Mouse (Mus musculus) MEL (cell line): Measurements from ENCODE around the gene Cyb5r1. TPM values are rescaled to one million over a fixed set of nuclear protein-coding genes. Genes with fewer than 3 reads are reported as not detected.

Experiments used
- CHD1 ChIP-seq: IDR thresholded peaks from 2 replicates; pipeline ENCODE4 v1.6.1; 2012; ENCODE audit warnings: low read depth, mild to moderate bottlenecking, inconsistent platforms, low read length, improper control_type of control experiment
- E2F4 ChIP-seq: IDR thresholded peaks from 2 replicates; pipeline ENCODE4 v1.6.1; 2011; ENCODE audit warnings: low read depth, low read length, improper control_type of control experiment, borderline replicate concordance
- MAX ChIP-seq: IDR thresholded peaks from 2 replicates; pipeline ENCODE4 v1.6.1; 2011; ENCODE audit warnings: low read length, improper control_type of control experiment
- UBTF ChIP-seq: IDR thresholded peaks from 2 replicates; pipeline ENCODE4 v1.6.1; 2012; ENCODE audit warnings: low read depth, mild to moderate bottlenecking, inconsistent platforms, low read length, improper control_type of control experiment, moderate library complexity, borderline replicate concordance; ENCODE audit not compliant: insufficient read depth
- polyA plus RNA-seq, 2 experiments: library from polyadenylated mRNA; stranded (reverse) in 1 of 2; unstranded in 1 of 2; fragments of >175 nt in 1 of 2; fragments of >200 nt in 1 of 2; gene quantifications; 2 replicates each; pipeline versions ENCODE4 v1.2.1 to v1.2.4; 2012; ENCODE audit warnings: low replicate concordance in 2 of 2, low read depth in 1 of 2; ENCODE audit not compliant: insufficient read length in 2 of 2, insufficient read depth in 1 of 2, missing spikeins in 1 of 2
- total RNA-seq: library from RNA; depleted of rRNA; stranded (reverse); fragments of 300-350 nt; gene quantifications from 2 replicates; pipeline ENCODE4 v1.2.3, GENCODE M21; 2012; rRNA removed

Gene Cyb5r1
- total and polyA plus RNA-seq, 3 experiments: 18.8 to 94.8 TPM; not detected in 1

GRCm38 (mm10) chr1:134460294-134461284 is 55.2 kb downstream of the Cyb5r1 start (continued):
- TF ChIP-seq CHD1 (no peak), E2F4 (no peak), UBTF (no peak), MAX (peak; percentile 81)
- TF ChIP-seq, all 39 proteins: peak for 17

Other genes with a start within 250 kb of the Cyb5r1 start
- not detected in 2 replicates for gene Chil1, start 223.4 kb upstream of the Cyb5r1 start, total RNA-seq
- gene Chil1, start 223.4 kb upstream of the Cyb5r1 start, polyA plus RNA-seq: not detected
- not detected in 2 replicates for gene Mybph, start 212.1 kb upstream of the Cyb5r1 start, total RNA-seq
- gene Mybph, start 212.1 kb upstream of the Cyb5r1 start, polyA plus RNA-seq: not detected
- 0.03 TPM in 1 of 2 replicates, not detected in the other for gene Adora1, start 170.1 kb upstream of the Cyb5r1 start, total RNA-seq
- gene Adora1, start 170.1 kb upstream of the Cyb5r1 start, polyA plus RNA-seq: not detected
- not detected in 2 replicates for gene Myog, start 115.6 kb upstream of the Cyb5r1 start, total RNA-seq
- not detected for gene Myog, start 115.6 kb upstream of the Cyb5r1 start, polyA plus RNA-seq
- not detected in 2 replicates for gene Ppfia4, start 72.6 kb upstream of the Cyb5r1 start, total RNA-seq
- under 1 TPM in 1 of 2 experiments, not detected in 1; 0.11 TPM for gene Ppfia4, start 72.6 kb upstream of the Cyb5r1 start, polyA plus RNA-seq
- 54.2 and 69.3 TPM in 2 replicates for gene Tmem183a, start 43.6 kb upstream of the Cyb5r1 start, total RNA-seq
- gene Tmem183a, start 43.6 kb upstream of the Cyb5r1 start, polyA plus RNA-seq: 100 to 1,000 TPM in 1 of 2 experiments, 10 to 100 TPM in 1; 82.7 to 131 TPM
- not detected in 2 replicates for gene 4933406M09Rik, start 19.6 kb upstream of the Cyb5r1 start, total RNA-seq
- not detected for gene 4933406M09Rik, start 19.6 kb upstream of the Cyb5r1 start, polyA plus RNA-seq
- gene Adipor1, start 9.8 kb downstream of the Cyb5r1 start, total RNA-seq: 55.2 and 57.6 TPM in 2 replicates
- 100 to 1,000 TPM in 1 of 2 experiments, 10 to 100 TPM in 1; 94.1 to 109 TPM for gene Adipor1, start 9.8 kb downstream of the Cyb5r1 start, polyA plus RNA-seq
- gene Klhl12, start 50.0 kb downstream of the Cyb5r1 start, total RNA-seq: 21.8 and 26.4 TPM in 2 replicates
- gene Klhl12, start 50.0 kb downstream of the Cyb5r1 start, polyA plus RNA-seq: 10 to 100 TPM in 1 of 2 experiments, not detected in 1; 20.8 TPM
- 18.5 and 21.5 TPM in 2 replicates for gene Rabif, start 89.1 kb downstream of the Cyb5r1 start, total RNA-seq
- 10 to 100 TPM in 1 of 2 experiments, not detected in 1; 21.8 TPM for gene Rabif, start 89.1 kb downstream of the Cyb5r1 start, polyA plus RNA-seq
- gene Mgat4e, start 144.1 kb downstream of the Cyb5r1 start, total RNA-seq: 0.08 TPM in 1 of 2 replicates, not detected in the other
- gene Mgat4e, start 144.1 kb downstream of the Cyb5r1 start, polyA plus RNA-seq: under 1 TPM in 1 of 2 experiments, not detected in 1; 0.17 TPM
- 25.5 and 37.7 TPM in 2 replicates for gene Kdm5b, start 154.6 kb downstream of the Cyb5r1 start, total RNA-seq
- 10 to 100 TPM; 31.8 to 48.6 TPM for gene Kdm5b, start 154.6 kb downstream of the Cyb5r1 start, polyA plus RNA-seq
- gene Syt2, start 241.1 kb downstream of the Cyb5r1 start, total RNA-seq: 0.07 TPM in 1 of 2 replicates, not detected in the other
- gene Syt2, start 241.1 kb downstream of the Cyb5r1 start, polyA plus RNA-seq: under 1 TPM in 1 of 2 experiments, not detected in 1; 0.31 TPM